In genomic region chr13:49308206-49308605, GRCm38 (mm10) we compare ENCODE assay signal across 10 mouse cellular contexts. TPM values are rescaled to one million over a fixed set of nuclear protein-coding genes. Genes with fewer than 3 reads are reported as not detected.
A peak's percentile ranks its signal among the peaks of the same experiment; 100 is the strongest.
DNase-seq lines count a peak whose midpoint lies in the region; ATAC-seq and TF ChIP-seq lines count a peak whose summit lies in the region.
"Had no signal": no experiment of that assay in that cellular context is flagged by ENCODE, and none has a peak within 500 bp of the region (broad histone marks: within the 10 kb centered on the region; RNA-seq: fewer than 3 reads in every experiment).

No protein-coding gene starts in this region.

- 84% methylated on average over 4 of the region's 4 CpGs for WGBS in heart, postnatal 0 days
- 50% methylated on average over 4 of the region's 4 CpGs for WGBS in liver, embryonic 14.5 days (ENCODE audit: insufficient replicate concordance)

- no peaks in the 10 kb centered on the region for H3K36me3 ChIP-seq in heart, postnatal 0 days (replicated peaks; ENCODE audit: control insufficient read depth, insufficient read depth, low read length)
- H3K36me3 ChIP-seq in MEL (ENCODE audit: control insufficient read depth in 1 of 2, insufficient read depth in 2 of 2, low read length in 2 of 2), result peaks cover 0 to 8% of the 10 kb centered on the region in 2 experiments; a peak in 1 of 4 replicates
- H3K36me3 ChIP-seq in liver, embryonic 14.5 days (replicated peaks; ENCODE audit: control insufficient read depth, insufficient read depth, low read depth), result no peaks in the 10 kb centered on the region

- H3K9ac ChIP-seq in heart, postnatal 0 days (replicated peaks; ENCODE audit: low read depth, low read length), result no peak overlapping the region
- peak overlapping the region; percentile 66 for H3K9ac ChIP-seq in MEL (ENCODE audit: control insufficient read depth, low read depth, low read length, poor library complexity, severe bottlenecking)
- no peak overlapping the region for H3K9ac ChIP-seq in liver, embryonic 14.5 days (replicated peaks)

- DNase-seq in heart, postnatal 0 days (ENCODE audit: low spot score), result no peak
- DNase-seq in heart, adult 11 months, result no peak
- peak; percentile 75 for DNase-seq in 416B (ENCODE audit: low read depth)
- peak; percentile 65 for DNase-seq in MEL (ENCODE audit: low read depth, low spot score)
- DNase-seq in liver, embryonic 14.5 days (ENCODE audit: low read depth in 3 of 3, low spot score in 3 of 3), result no peak
- DNase-seq in adrenal gland, postnatal 14 days, result no peak
- no peak for DNase-seq in cerebellum, postnatal 14 days
- no peak for DNase-seq in ovary, postnatal 14 days (ENCODE audit: low spot score)
- DNase-seq: midbrain, embryonic 14.5 days had no signal

- H3K9me3 ChIP-seq in heart, postnatal 0 days (replicated peaks; ENCODE audit: control insufficient read depth, low read length), result no peaks in the 10 kb centered on the region
- no peaks in the 10 kb centered on the region for H3K9me3 ChIP-seq in MEL (replicated peaks; ENCODE audit: insufficient read depth, low read length)
- H3K9me3 ChIP-seq in liver, embryonic 14.5 days (ENCODE audit: control insufficient read depth, low read length), result no peaks in the 10 kb centered on the region

- TF ChIP-seq EP300 in heart, postnatal 0 days (IDR thresholded peaks at IDR 0.05; ENCODE audit: low read depth), result no peak
- TF ChIP-seq EP300 in MEL (IDR thresholded peaks at IDR 0.05; ENCODE audit: low read depth in 1 of 2, low read length in 2 of 2), result no peak
- TF ChIP-seq EP300 in liver, embryonic 14.5 days (IDR thresholded peaks at IDR 0.05; ENCODE audit: low read depth), result no peak

- no peak for TF ChIP-seq POLR2A in MEL (IDR thresholded peaks at IDR 0.05; ENCODE audit: control insufficient read depth in 1 of 2, insufficient read depth in 1 of 2, low read depth in 1 of 2, low read length in 2 of 2, poor library complexity in 1 of 2)

- no peak for TF ChIP-seq RAD21 in MEL (IDR thresholded peaks at IDR 0.05; ENCODE audit: low read depth, low read length)

- H3K4me3 ChIP-seq in heart, postnatal 0 days (ENCODE audit: low read depth, low read length), result peak overlapping the region; percentile 24; the same call in 1 of the 2 replicates
- peak overlapping the region; percentile 63 to 92 for H3K4me3 ChIP-seq in MEL (ENCODE audit: control insufficient read depth in 1 of 2, insufficient read depth in 1 of 2, low read depth in 2 of 2, low read length in 2 of 2)
- H3K4me3 ChIP-seq in liver, embryonic 14.5 days (ENCODE audit: insufficient read depth in 1 of 2, low read depth in 2 of 2, low read length in 2 of 2), result peak overlapping the region; percentile 1 to 9; a peak in 3 of 4 replicates

- TF ChIP-seq CTCF in heart, postnatal 0 days (IDR thresholded peaks at IDR 0.05; ENCODE audit: low read depth), result no peak
- no peak for TF ChIP-seq CTCF in MEL (IDR thresholded peaks at IDR 0.05 in 2 of 3, conservative IDR thresholded peaks at IDR 0.05 in 1 of 3; ENCODE audit: control insufficient read depth in 1 of 3, insufficient read depth in 1 of 3, low read depth in 2 of 3, low read length in 3 of 3, poor library complexity in 1 of 3, severe bottlenecking in 1 of 3)
- TF ChIP-seq CTCF in liver, embryonic 14.5 days (IDR thresholded peaks at IDR 0.05; ENCODE audit: low read depth), result no peak

- no peaks in the 10 kb centered on the region for H3K79me2 ChIP-seq in MEL (ENCODE audit: control insufficient read depth, insufficient read depth, low read length, poor library complexity)

- H3K27ac ChIP-seq in heart, postnatal 0 days (ENCODE audit: low read depth), result peak overlapping the region; percentile 79; the same call in 1 of the 2 replicates
- H3K27ac ChIP-seq in MEL (ENCODE audit: control insufficient read depth, low read depth, low read length), result peak overlapping the region; percentile 86
- no peak overlapping the region for H3K27ac ChIP-seq in liver, embryonic 14.5 days

- no peak for ATAC-seq in heart, postnatal 0 days (ENCODE audit: insufficient read depth, low read depth)
- no peak for ATAC-seq in liver, embryonic 14.5 days (ENCODE audit: insufficient read depth)
- ATAC-seq: forebrain, embryonic 14.5 days had no signal

- H3K27me3 ChIP-seq in heart, postnatal 0 days (ENCODE audit: control insufficient read depth, insufficient read depth, low read length), result no peaks in the 10 kb centered on the region
- no peaks in the 10 kb centered on the region for H3K27me3 ChIP-seq in MEL (ENCODE audit: control insufficient read depth in 1 of 2, insufficient read depth in 2 of 2, low read length in 2 of 2)
- no peaks in the 10 kb centered on the region for H3K27me3 ChIP-seq in liver, embryonic 14.5 days (ENCODE audit: control insufficient read depth, insufficient read depth, low read length)

- H3K4me1 ChIP-seq in heart, postnatal 0 days (ENCODE audit: control insufficient read depth, insufficient read depth), result peaks cover 11% of the 10 kb centered on the region; the same call in 1 of the 2 replicates
- peaks cover 2 to 18% of the 10 kb centered on the region in 2 experiments; a peak in 3 of 4 replicates for H3K4me1 ChIP-seq in MEL (ENCODE audit: control insufficient read depth in 1 of 2, insufficient read depth in 2 of 2, low read length in 2 of 2)
- peaks cover 0 to 30% of the 10 kb centered on the region in 2 experiments; a peak in 2 of 4 replicates for H3K4me1 ChIP-seq in liver, embryonic 14.5 days (replicated peaks; ENCODE audit: control insufficient read depth in 2 of 2, insufficient read depth in 2 of 2, low read length in 1 of 2)

- H3K4me2 ChIP-seq in heart, postnatal 0 days (ENCODE audit: low read depth, low read length), result peak overlapping the region; percentile 44; the same call in 1 of the 2 replicates
- H3K4me2 ChIP-seq in liver, embryonic 14.5 days (ENCODE audit: low read depth), result peak overlapping the region; percentile 51

TF ChIP-seq in MEL, 35 proteins besides CTCF, POLR2A, EP300 and RAD21 (continues in another document):
- TF ChIP-seq JUND (IDR thresholded peaks at IDR 0.05; ENCODE audit: low read depth, low read length) (no peak), CHD2 (IDR thresholded peaks at IDR 0.05; ENCODE audit: low read length) (no peak), MXI1 (IDR thresholded peaks at IDR 0.05; ENCODE audit: low read depth, low read length) (no peak), MAX (IDR thresholded peaks at IDR 0.05; ENCODE audit: low read length) (no peak; the same call in 1 of the 2 replicates), HCFC1 (IDR thresholded peaks at IDR 0.05; ENCODE audit: low read depth, low read length) (no peak), MYB (IDR thresholded peaks at IDR 0.05; ENCODE audit: low read depth, low read length) (0 out of 2 replicates have a peak, but pooled peaks have one; percentile 16), BHLHE40 (IDR thresholded peaks at IDR 0.05; ENCODE audit: borderline replicate concordance, low read depth, low read length) (no peak), TAL1 (IDR thresholded peaks at IDR 0.05; ENCODE audit: low read length) (no peak), GATA1 (IDR thresholded peaks at IDR 0.05; ENCODE audit: low read depth, low read length) (0 out of 2 replicates have a peak, but pooled peaks have one; percentile 3), SMC3 (IDR thresholded peaks at IDR 0.05; ENCODE audit: low read depth, low read length) (no peak), MAZ (IDR thresholded peaks at IDR 0.05; ENCODE audit: low read depth, low read length) (no peak), NRF1 (IDR thresholded peaks at IDR 0.05; ENCODE audit: insufficient read depth, low read depth, low read length, poor library complexity, severe bottlenecking) (peak; percentile 56; the same call in 1 of the 2 replicates), USF1 (IDR thresholded peaks at IDR 0.05; ENCODE audit: low read depth, low read length) (no peak), TCF12 (IDR thresholded peaks at IDR 0.05; ENCODE audit: low read depth, low read length) (0 out of 2 replicates have a peak, but pooled peaks have one; percentile 27), TBP (IDR thresholded peaks at IDR 0.05; ENCODE audit: low read depth, low read length) (0 out of 2 replicates have a peak, but pooled peaks have one; percentile 12), ZMIZ1 (IDR thresholded peaks at IDR 0.05; ENCODE audit: low read depth, low read length) (no peak; the same call in 1 of the 2 replicates), ELF1 (IDR thresholded peaks at IDR 0.05; ENCODE audit: low read depth, low read length) (no peak), MYC (IDR thresholded peaks at IDR 0.05; ENCODE audit: low read depth, low read length) (no peak)

RNA-seq across cellular contexts. Expression of gene Fgd3, which starts 11.9 kb away (rescaled TPM):
- 0.93 and 1.6 TPM in 2 replicates for total RNA-seq in heart, postnatal 0 days (2014; rRNA removed; ENCODE audit: low replicate concordance)
- polyA plus RNA-seq in heart, postnatal 0 days (2015; fragmentation: Nextera tagmentation; extraction: Ambion mirVana), result 0.04 and 0.05 TPM in 2 replicates
- total RNA-seq in MEL (2012; rRNA removed), result 5.0 and 6.7 TPM in 2 replicates
- polyA plus RNA-seq in MEL (2012; ENCODE audit: insufficient read depth in 1 of 2, insufficient read length in 2 of 2, low read depth in 1 of 2, low replicate concordance in 2 of 2, missing spikeins in 1 of 2), result 1 to 10 TPM in 1 of 2 experiments, not detected in 1; 6.9 TPM
- 0.50 and 0.64 TPM in 2 replicates for polyA plus RNA-seq in liver, embryonic 14.5 days (2012; rRNA removed)
- polyA plus RNA-seq in liver, embryonic 14.5 days (2014; fragmentation: Nextera tagmentation; extraction: Ambion mirVana), result 0.11 TPM in 2 replicates
- total RNA-seq in adrenal gland, postnatal 14 days (2021), result 2.7 and 7.7 TPM in 2 replicates

RNA-seq across cellular contexts. Expression of gene Bicd2, which starts 33.2 kb away (rescaled TPM):
- total RNA-seq in heart, postnatal 0 days (2014; rRNA removed; ENCODE audit: low replicate concordance), result 54.2 and 62.6 TPM in 2 replicates
- 43.5 and 45.4 TPM in 2 replicates for polyA plus RNA-seq in heart, postnatal 0 days (2015; fragmentation: Nextera tagmentation; extraction: Ambion mirVana)
- 18.0 and 21.8 TPM in 2 replicates for total RNA-seq in MEL (2012; rRNA removed)
- 10 to 100 TPM in 1 of 2 experiments, not detected in 1; 22.6 TPM for polyA plus RNA-seq in MEL (2012; ENCODE audit: insufficient read depth in 1 of 2, insufficient read length in 2 of 2, low read depth in 1 of 2, low replicate concordance in 2 of 2, missing spikeins in 1 of 2)
- 5.6 and 6.4 TPM in 2 replicates for polyA plus RNA-seq in liver, embryonic 14.5 days (2012; rRNA removed)
- polyA plus RNA-seq in liver, embryonic 14.5 days (2014; fragmentation: Nextera tagmentation; extraction: Ambion mirVana), result 5.9 and 7.0 TPM in 2 replicates
- 38.2 TPM in 2 replicates for total RNA-seq in adrenal gland, postnatal 14 days (2021)

RNA-seq across cellular contexts. Expression of gene Susd3, which starts 59.7 kb away (rescaled TPM):
- 0.43 and 0.46 TPM in 2 replicates for total RNA-seq in heart, postnatal 0 days (2014; rRNA removed; ENCODE audit: low replicate concordance)
- 0.75 and 0.99 TPM in 2 replicates for polyA plus RNA-seq in heart, postnatal 0 days (2015; fragmentation: Nextera tagmentation; extraction: Ambion mirVana)
- 12.5 and 16.2 TPM in 2 replicates for total RNA-seq in MEL (2012; rRNA removed)
- 10 to 100 TPM in 1 of 2 experiments, not detected in 1; 10.8 TPM for polyA plus RNA-seq in MEL (2012; ENCODE audit: insufficient read depth in 1 of 2, insufficient read length in 2 of 2, low read depth in 1 of 2, low replicate concordance in 2 of 2, missing spikeins in 1 of 2)
- 1.1 and 1.3 TPM in 2 replicates for polyA plus RNA-seq in liver, embryonic 14.5 days (2012; rRNA removed)
- polyA plus RNA-seq in liver, embryonic 14.5 days (2014; fragmentation: Nextera tagmentation; extraction: Ambion mirVana), result 1.2 and 1.4 TPM in 2 replicates
- 0.70 and 3.6 TPM in 2 replicates for total RNA-seq in adrenal gland, postnatal 14 days (2021)

Comparison
In these comparisons a context has a peak if more than half of its experiments do, and no peak if none do; other contexts are left out.
1. DNase-seq: peak in 416B (single experiment) and MEL (single experiment); none in heart, postnatal 0 days (single experiment), heart, adult 11 months (single experiment), liver, embryonic 14.5 days (0 of 3), adrenal gland, postnatal 14 days (single experiment), cerebellum, postnatal 14 days (0 of 2) and ovary, postnatal 14 days (single experiment).
2. H3K4me3 ChIP-seq: peak in every context shown above with its lines; median percentile 78 in MEL; 24 in heart, postnatal 0 days; 5 in liver, embryonic 14.5 days.